13 mouse cellular contexts compared by ENCODE assay signal in the genomic region with DNA sequence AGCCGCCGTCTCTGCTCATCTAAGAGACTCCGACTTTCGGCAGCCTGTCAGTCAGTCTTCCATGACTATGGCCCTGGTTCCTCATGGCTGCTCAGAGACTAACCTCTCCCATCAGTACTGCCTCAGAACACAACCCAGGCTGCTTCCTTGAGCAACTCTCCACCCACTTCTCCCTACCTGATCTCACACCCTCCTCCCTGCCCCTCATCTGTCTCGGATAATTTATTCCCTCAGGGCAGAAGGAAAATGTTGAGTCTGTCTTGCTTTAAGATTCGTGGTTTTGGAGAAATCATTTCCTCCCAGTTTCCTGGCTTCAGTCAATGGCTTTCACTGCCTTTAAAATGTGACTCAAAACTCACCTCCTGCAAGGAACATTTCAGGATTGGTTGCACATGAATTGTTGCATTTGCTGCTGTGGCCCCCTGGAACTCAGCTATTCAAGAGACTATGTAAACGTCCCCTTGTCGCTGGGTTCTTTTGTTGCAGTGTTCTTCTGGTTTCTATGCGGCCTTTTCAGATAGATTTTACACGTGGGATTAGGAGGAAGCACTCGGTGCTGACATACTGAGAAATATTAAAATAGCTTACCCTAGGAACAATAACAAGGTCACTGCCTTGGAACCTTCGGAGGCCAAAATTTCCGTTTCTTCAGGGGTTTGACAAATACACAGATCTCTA.
DNase-seq lines count a peak whose midpoint lies in the region; ATAC-seq and TF ChIP-seq lines count a peak whose summit lies in the region.
"Had no signal": no experiment of that assay in that cellular context is flagged by ENCODE, and none has a peak within 500 bp of the region (broad histone marks: within the 10 kb centered on the region; RNA-seq: fewer than 3 reads in every experiment).

No protein-coding gene starts in this region.

- WGBS in lung, embryonic 14.5 days, result 46% methylated on average over 13 of the region's 13 CpGs
- WGBS in hindbrain, embryonic 13.5 days, result 25% methylated on average over 13 of the region's 13 CpGs
- WGBS in midbrain, postnatal 0 days, result 15% methylated on average over 13 of the region's 13 CpGs

- H3K9ac ChIP-seq in lung, embryonic 14.5 days, result no peak overlapping the region
- H3K9ac ChIP-seq in hindbrain, embryonic 13.5 days, result no peak overlapping the region
- H3K9ac ChIP-seq in midbrain, postnatal 0 days (replicated peaks; ENCODE audit: low read length, poor library complexity, severe bottlenecking), result no peak overlapping the region
- H3K9ac ChIP-seq: heart, embryonic 15.5 days had no signal

- H3K4me2 ChIP-seq in lung, embryonic 14.5 days, result no peak overlapping the region
- peak overlapping the region; percentile 0; the same call in 1 of the 2 replicates for H3K4me2 ChIP-seq in hindbrain, embryonic 13.5 days
- H3K4me2 ChIP-seq in midbrain, postnatal 0 days (ENCODE audit: low read depth, low read length, poor library complexity, severe bottlenecking), result no peak overlapping the region
- H3K4me2 ChIP-seq: heart, embryonic 15.5 days had no signal

- intact Hi-C loops in gastrocnemius, adult 2 months (cut with DNase I), result no loop called here

- no peaks in the 10 kb centered on the region for H3K36me3 ChIP-seq in lung, embryonic 14.5 days (ENCODE audit: insufficient read depth)
- no peaks in the 10 kb centered on the region for H3K36me3 ChIP-seq in hindbrain, embryonic 13.5 days
- H3K36me3 ChIP-seq in midbrain, postnatal 0 days (ENCODE audit: insufficient read depth, low read length), result no peaks in the 10 kb centered on the region
- H3K36me3 ChIP-seq: heart, embryonic 15.5 days had no signal

- peaks cover under 1% of the 10 kb centered on the region for H3K4me1 ChIP-seq in lung, embryonic 14.5 days (ENCODE audit: insufficient read depth)
- H3K4me1 ChIP-seq in hindbrain, embryonic 13.5 days (replicated peaks), result peaks cover 13% of the 10 kb centered on the region
- H3K4me1 ChIP-seq in midbrain, postnatal 0 days (ENCODE audit: insufficient read depth, low read length), result no peaks in the 10 kb centered on the region; the same call in 1 of the 2 replicates
- H3K4me1 ChIP-seq: megakaryocyte, embryonic 14.5 days had no signal

- H3K9me3 ChIP-seq in lung, embryonic 14.5 days (ENCODE audit: low read depth, low read length), result no peaks in the 10 kb centered on the region
- no peaks in the 10 kb centered on the region for H3K9me3 ChIP-seq in hindbrain, embryonic 13.5 days
- H3K9me3 ChIP-seq in midbrain, postnatal 0 days (ENCODE audit: low read length), result no peaks in the 10 kb centered on the region
- H3K9me3 ChIP-seq: heart, embryonic 15.5 days; megakaryocyte, embryonic 14.5 days had no signal

- no peak for TF ChIP-seq CTCF in gastrocnemius, adult 2 months (IDR thresholded peaks at IDR 0.05)
- TF ChIP-seq CTCF in lung, embryonic 14.5 days (IDR thresholded peaks at IDR 0.05; ENCODE audit: low read depth), result no peak
- TF ChIP-seq CTCF in midbrain, postnatal 0 days (IDR thresholded peaks at IDR 0.05), result no peak

- DNase-seq in gastrocnemius, adult 2 months, result no peak
- DNase-seq in gastrocnemius, adult 18-20 months (ENCODE audit: low spot score), result no peak
- DNase-seq in lung, embryonic 14.5 days, result peak; percentile 31
- no peak for DNase-seq in lung, postnatal 14 days
- DNase-seq in midbrain, postnatal 0 days (ENCODE audit: low spot score), result peak; percentile 5
- no peak for DNase-seq in testis, postnatal 10 days (ENCODE audit: low spot score)
- DNase-seq: adrenal gland, postnatal 14 days; cerebellum, adult 11-12 months; kidney, postnatal 25 days had no signal

- H3K27me3 ChIP-seq in lung, embryonic 14.5 days (ENCODE audit: insufficient read depth, low read length), result no peaks in the 10 kb centered on the region
- H3K27me3 ChIP-seq in hindbrain, embryonic 13.5 days, result peaks cover 47% of the 10 kb centered on the region
- peaks cover 36% of the 10 kb centered on the region for H3K27me3 ChIP-seq in midbrain, postnatal 0 days (ENCODE audit: insufficient read depth, low read length)
- H3K27me3 ChIP-seq: heart, embryonic 15.5 days; megakaryocyte, embryonic 14.5 days had no signal

- H3K4me3 ChIP-seq in gastrocnemius, adult 2 months, result no peak overlapping the region
- no peak overlapping the region for H3K4me3 ChIP-seq in lung, embryonic 14.5 days (ENCODE audit: low read depth, low read length)
- no peak overlapping the region for H3K4me3 ChIP-seq in hindbrain, embryonic 13.5 days
- H3K4me3 ChIP-seq in midbrain, postnatal 0 days (ENCODE audit: low read depth, low read length), result no peak overlapping the region
- H3K4me3 ChIP-seq: heart, embryonic 15.5 days; megakaryocyte, embryonic 14.5 days had no signal

- H3K27ac ChIP-seq in gastrocnemius, adult 2 months, result peak overlapping the region; percentile 24; the same call in 1 of the 2 replicates
- H3K27ac ChIP-seq in lung, embryonic 14.5 days (ENCODE audit: low read depth), result no peak overlapping the region
- H3K27ac ChIP-seq in hindbrain, embryonic 13.5 days, result no peak overlapping the region
- no peak overlapping the region for H3K27ac ChIP-seq in midbrain, postnatal 0 days (ENCODE audit: low read depth, low read length)
- H3K27ac ChIP-seq: heart, embryonic 15.5 days had no signal

- 0 out of 2 replicates have a peak, but pooled peaks have one; percentile 11 for ATAC-seq in lung, embryonic 14.5 days (ENCODE audit: insufficient read depth)
- ATAC-seq in hindbrain, embryonic 13.5 days (ENCODE audit: low FRiP score), result peak; percentile 17; the same call in 1 of the 2 replicates
- ATAC-seq in midbrain, postnatal 0 days (ENCODE audit: low FRiP score), result no peak
- no peak for ATAC-seq in granulocyte monocyte progenitor cell, adult 5-6 weeks (replicated peaks; ENCODE audit: poor library complexity, severe bottlenecking)

Comparison
In these comparisons a context has a peak if more than half of its experiments do, and no peak if none do; other contexts are left out.
1. DNase-seq: peak in lung, embryonic 14.5 days (single experiment) and midbrain, postnatal 0 days (single experiment); none in gastrocnemius, adult 2 months (single experiment), gastrocnemius, adult 18-20 months (single experiment), lung, postnatal 14 days (single experiment) and testis, postnatal 10 days (single experiment).
2. ATAC-seq: peak in lung, embryonic 14.5 days (single experiment) and hindbrain, embryonic 13.5 days (single experiment); none in midbrain, postnatal 0 days (single experiment) and granulocyte monocyte progenitor cell, adult 5-6 weeks (single experiment).